Mouse (Mus musculus) lung, adult 2 months (tissue): ENCODE data around the gene Dmwd.

Experiments
- CTCF ChIP-seq: fragments of 200-500 bp; IDR thresholded peaks from 2 replicates; pipeline ENCODE4 v1.5.1; 2011; ENCODE audit warnings: mild to moderate bottlenecking, low read length, control low read depth; ENCODE audit not compliant: insufficient read depth
- POLR2A ChIP-seq: fragments of 200-500 bp; IDR thresholded peaks from 2 replicates; pipeline ENCODE4 v1.6.1; 2011; ENCODE audit warnings: low read depth, mild to moderate bottlenecking, control low read depth, low read length, borderline replicate concordance; ENCODE audit errors: extremely low read depth

DNA sequence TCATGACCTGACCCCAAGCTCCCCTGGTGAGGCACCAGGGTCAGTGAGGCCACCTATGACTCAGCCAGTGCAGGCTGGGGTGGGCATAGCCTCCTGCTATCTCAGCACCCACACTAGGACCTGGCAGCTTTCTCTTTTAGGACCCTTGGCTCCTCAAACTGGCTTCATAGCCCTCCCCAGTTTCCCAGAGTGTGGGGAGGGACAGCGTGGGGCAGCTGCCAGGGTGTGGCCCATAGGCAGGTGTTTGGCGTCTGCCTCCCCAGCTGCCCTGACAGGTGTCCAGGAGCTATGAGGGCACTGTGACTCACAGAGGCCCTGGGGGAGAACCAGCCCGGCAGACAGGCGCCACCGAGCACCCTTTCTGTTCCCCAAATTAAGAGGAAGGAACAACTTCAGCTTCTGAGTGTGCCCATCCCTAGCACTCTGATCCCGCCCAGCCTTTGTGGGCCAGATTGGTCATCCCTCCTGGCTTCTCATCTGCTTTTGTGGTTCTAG is 8.3 kb downstream of the Dmwd start:
- no peak for TF ChIP-seq POLR2A
- no peak for TF ChIP-seq CTCF
